Mouse (Mus musculus): ENCODE data around the gene Dnaaf5.

Dnaaf5 gene

DNA sequence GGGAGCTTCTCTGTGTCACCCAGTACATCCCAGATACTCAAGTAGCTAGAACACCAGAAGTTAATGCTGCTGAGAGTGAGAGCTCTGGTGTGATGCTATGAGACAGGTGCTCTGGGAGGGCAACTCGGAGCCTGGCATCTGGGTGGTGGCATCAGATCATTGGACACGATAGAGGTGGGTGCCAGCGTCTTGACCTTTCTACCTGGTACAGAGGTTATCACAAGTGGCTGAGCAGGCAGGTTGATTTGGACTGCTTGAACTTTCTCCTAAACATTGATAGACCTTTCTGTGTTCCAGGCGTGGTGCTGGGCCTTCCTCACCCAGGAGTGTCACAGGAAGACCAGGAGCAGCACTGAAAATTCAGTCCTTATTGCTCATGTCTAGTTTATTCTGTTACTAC is 77.2 kb downstream of the Dnaaf5 start:
- no peak for DNase-seq (ENCODE audit: extremely low read depth, insufficient read length, low spot score)

DNA sequence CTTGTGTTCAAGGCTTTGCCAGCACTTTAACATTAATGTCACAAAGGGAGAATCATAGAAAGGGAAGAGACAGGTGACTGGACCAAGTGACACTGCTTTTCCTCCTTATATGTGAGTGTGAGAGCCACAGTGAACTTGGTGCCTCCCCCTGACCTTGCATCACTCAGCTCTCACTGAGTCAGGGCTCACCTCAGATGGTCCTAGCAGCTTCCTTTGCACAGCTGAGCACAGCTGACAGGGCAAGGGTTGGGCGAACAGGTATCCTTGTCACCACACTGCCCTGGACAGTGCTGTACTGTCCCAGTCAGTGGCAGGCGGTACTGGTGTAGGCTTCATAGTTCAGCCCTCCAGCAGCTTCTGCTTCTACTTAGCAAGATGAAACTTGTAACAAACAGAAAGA is 77.6 kb downstream of the Dnaaf5 start:
- DNase-seq (ENCODE audit: extremely low read depth, insufficient read length, low spot score): no peak

DNA sequence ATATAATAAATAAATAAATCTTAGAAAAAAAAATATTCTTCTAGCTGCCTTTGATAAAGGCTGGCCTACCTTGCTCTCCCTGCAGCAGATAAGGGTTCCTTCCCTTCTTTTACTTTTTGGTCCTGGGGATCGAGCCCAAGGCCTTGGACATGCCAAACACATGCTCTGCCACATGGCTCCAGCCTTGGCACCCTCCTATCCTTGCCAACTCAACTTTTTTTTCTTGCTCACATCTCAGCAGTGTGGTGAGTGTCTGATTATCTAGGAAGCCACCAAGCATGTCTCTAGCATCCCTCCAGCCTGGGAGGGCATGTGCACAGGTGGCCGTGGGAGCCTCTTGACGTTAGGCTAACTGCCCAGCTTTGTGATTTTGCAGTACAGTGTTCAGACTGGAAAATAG is 78.3 kb downstream of the Dnaaf5 start:
- no peak for DNase-seq (ENCODE audit: extremely low read depth, insufficient read length, low spot score)

DNA sequence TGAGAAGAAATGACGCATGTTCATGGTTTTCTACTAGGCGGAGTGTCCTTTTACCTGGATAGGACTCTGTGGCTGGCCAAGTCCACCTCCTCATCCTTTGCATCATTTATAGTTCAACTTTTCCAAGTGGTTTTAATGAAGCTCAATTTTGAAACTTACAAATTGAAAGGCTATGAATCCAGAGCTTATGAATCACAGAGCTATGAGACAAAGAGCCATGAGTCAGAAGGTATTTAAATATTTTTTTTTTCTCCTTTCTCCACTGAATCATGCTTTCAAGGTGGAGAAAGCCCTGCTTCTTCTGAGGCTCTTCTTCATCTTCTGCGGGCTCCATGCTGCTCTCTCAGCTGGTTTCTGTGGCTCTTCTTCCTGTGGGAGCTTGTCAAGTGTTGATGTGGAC is 79.7 kb downstream of the Dnaaf5 start:
- DNase-seq (ENCODE audit: extremely low read depth, insufficient read length, low spot score): no peak

DNA sequence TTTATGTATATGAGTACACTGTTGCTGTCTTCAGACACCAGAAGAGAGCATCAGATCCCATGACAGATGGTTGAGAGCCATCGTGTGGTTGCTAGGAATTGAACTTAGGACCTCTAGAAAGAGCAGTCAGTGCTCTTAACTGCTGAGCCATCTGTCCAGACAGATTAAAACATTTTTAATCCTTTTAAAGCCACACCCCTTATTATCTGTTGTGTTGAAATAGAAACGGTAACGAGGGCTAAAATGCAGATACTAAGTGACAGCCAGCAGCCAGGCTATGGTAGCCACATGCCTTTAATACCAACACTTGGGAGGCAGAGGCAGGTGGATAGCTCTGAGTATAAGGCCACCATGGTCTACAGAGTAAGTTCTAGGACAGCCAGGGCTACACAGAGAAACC is 82.1 kb downstream of the Dnaaf5 start:
- no peak for DNase-seq (ENCODE audit: extremely low read depth, insufficient read length, low spot score)

DNA sequence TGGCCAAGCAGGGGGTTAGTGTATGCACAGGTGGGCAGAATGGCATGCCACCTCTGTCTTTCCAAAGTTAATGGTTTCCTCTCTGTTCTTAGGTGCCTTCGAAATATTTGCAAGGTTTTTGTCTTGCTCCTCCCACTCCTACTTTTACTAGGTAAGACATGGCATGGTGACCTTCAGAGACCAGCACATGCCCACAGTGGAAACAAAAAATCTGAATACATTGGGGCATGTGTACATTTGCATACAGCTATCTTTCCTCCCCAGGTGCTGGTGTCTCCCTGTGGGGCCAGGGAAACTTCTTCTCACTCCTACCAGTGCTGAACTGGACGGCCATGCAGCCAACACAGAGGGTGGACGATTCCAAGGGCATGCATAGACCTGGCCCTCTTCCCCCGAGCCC is 84.4 kb downstream of the Dnaaf5 start:
- DNase-seq (ENCODE audit: extremely low read depth, insufficient read length, low spot score): no peak
